Mouse (Mus musculus) liver, embryonic 14.5 days (tissue): ENCODE data around the gene 1600002K03Rik. TPM values are rescaled to one million over a fixed set of nuclear protein-coding genes. Genes with fewer than 3 reads are reported as not detected.
"Not testable (repeated sequence)": the region's sequence is repeated elsewhere in the genome, so short reads cannot be mapped to it uniquely, and the experiment has no call there.

Experiments
- ATAC-seq: fragments of 200-750 bp; cut with Nextera tagmentation; 2 replicates; pipeline ENCODE4 v1.8.0; 2017; ENCODE audit warnings: moderate number of reproducible peaks, mild to moderate bottlenecking, moderate library complexity; ENCODE audit not compliant: insufficient read depth
- DNase-seq, 3 experiments: peaks; one replicate each; pipeline ENCODE4 v3.0.0-alpha.2; 2012 to 2013; ENCODE audit warnings: low read depth in 3 of 3, low spot score in 3 of 3
- H3K27ac ChIP-seq: fragments of 300-500 bp; sonication (generic); 2 replicates; pipeline ENCODE4 v1.5.1; 2014; ENCODE audit warnings: moderate library complexity, mild to moderate bottlenecking, control low read depth, inconsistent platforms
- H3K27me3 ChIP-seq: fragments of 300-500 bp; sonication (generic); 2 replicates; pipeline ENCODE4 v1.6.1; 2014; ENCODE audit warnings: mild to moderate bottlenecking, low read length, moderate library complexity; ENCODE audit not compliant: control insufficient read depth, insufficient read depth
- H3K36me3 ChIP-seq: fragments of 300-500 bp; sonication (generic); replicated peaks from 2 replicates; pipeline ENCODE4 v1.6.1; 2014; ENCODE audit warnings: low read depth; ENCODE audit not compliant: control insufficient read depth, insufficient read depth
- H3K4me1 ChIP-seq, 2 experiments: fragments of 200-500 bp in 1 of 2; fragments of 300-500 bp in 1 of 2; sonication (generic) in 1 of 2; replicated peaks; 2 replicates each; pipeline ENCODE4 v1.6.1; 2012 to 2014; ENCODE audit warnings: antibody characterized with exemption in 1 of 2, inconsistent platforms in 1 of 2, low read length in 1 of 2; ENCODE audit not compliant: control insufficient read depth in 2 of 2, insufficient read depth in 2 of 2
- H3K4me2 ChIP-seq: fragments of 300-500 bp; sonication (generic); 2 replicates; pipeline ENCODE4 v1.6.1; 2014; ENCODE audit warnings: low read depth, mild to moderate bottlenecking, control low read depth, moderate library complexity
- H3K4me3 ChIP-seq, 2 experiments: fragments of 200-500 bp in 1 of 2; fragments of 300-500 bp in 1 of 2; sonication (generic) in 1 of 2; 2 replicates each; pipeline ENCODE4 v1.5.1; 2012 to 2014; ENCODE audit warnings: low read depth in 2 of 2, low read length in 2 of 2, mild to moderate bottlenecking in 2 of 2, control low read depth in 1 of 2, inconsistent platforms in 1 of 2, moderate library complexity in 1 of 2; ENCODE audit not compliant: insufficient read depth in 1 of 2
- H3K9ac ChIP-seq: fragments of 300-500 bp; sonication (generic); replicated peaks from 2 replicates; pipeline ENCODE4 v1.6.1; 2014; ENCODE audit warnings: mild to moderate bottlenecking, control low read depth, moderate library complexity
- H3K9me3 ChIP-seq: fragments of 300-500 bp; sonication (generic); 2 replicates; pipeline ENCODE4 v1.6.1; 2016; ENCODE audit warnings: low read length, mixed read lengths; ENCODE audit not compliant: control insufficient read depth
- CTCF ChIP-seq: IDR thresholded peaks from 2 replicates; pipeline ENCODE4 v1.5.1; 2016; ENCODE audit warnings: antibody characterized with exemption, low read depth, control low read depth
- EP300 ChIP-seq: IDR thresholded peaks from 2 replicates; pipeline ENCODE4 v1.6.1; 2016; ENCODE audit warnings: antibody characterized with exemption, low read depth
- WGBS: fragments of 180-500 bp; shearing (Covaris S2); extraction: QIAGEN DNeasy Blood & Tissue Kit; methylation state at CpG from one replicate; pipeline ENCODE4 v1.1.7; 2014; ENCODE audit not compliant: insufficient replicate concordance; 5-methylcytosine and 5-hydroxymethylcytosine counted together
- polyA plus RNA-seq, 2 experiments: library from polyadenylated mRNA; depleted of rRNA in 1 of 2; stranded (reverse) in 1 of 2; unstranded in 1 of 2; fragments of >200 nt; fragmentation: Nextera tagmentation in 1 of 2; extraction: Ambion mirVana in 1 of 2; gene quantifications; 2 replicates each; pipeline versions ENCODE4 v1.2.1 to v1.2.3; 2012 to 2014

The 1600002K03Rik gene
- polyA plus RNA-seq, 2 experiments, result 6.9 to 13.2 TPM

DNA sequence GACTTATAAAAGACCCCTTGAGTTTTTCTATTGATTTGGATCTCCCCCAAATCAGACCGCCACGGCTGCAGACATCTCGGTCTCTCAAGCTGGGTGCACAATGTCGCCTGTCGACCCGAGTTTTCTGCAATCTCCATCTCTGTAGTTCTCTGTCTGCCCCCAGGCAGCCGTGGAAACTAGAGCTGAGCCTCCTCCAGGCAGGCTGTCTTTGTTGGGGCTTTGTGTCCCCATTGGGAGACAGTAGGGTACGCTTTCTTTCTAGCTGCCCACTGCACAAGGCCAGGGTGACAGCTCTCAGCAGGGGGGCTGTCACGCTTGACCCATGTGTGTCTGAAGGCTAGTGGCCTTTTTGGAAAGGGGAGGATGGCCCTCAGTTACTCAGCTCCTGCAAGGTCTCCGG is 34.9 kb downstream of the 1600002K03Rik start:
- Histone ChIP-seq H3K4me1 (no peaks in the 10 kb centered on the region), H3K36me3 (no peaks in the 10 kb centered on the region), H3K9me3 (no peaks in the 10 kb centered on the region), H3K27me3 (no peaks in the 10 kb centered on the region), H3K27ac (no peak overlapping the region), H3K4me2 (no peak overlapping the region), H3K4me3 (no peak overlapping the region), H3K9ac (no peak overlapping the region)
- no peak for ATAC-seq
- no peak for TF ChIP-seq EP300
- DNase-seq, result no peak
- WGBS, result 63% methylated on average over 10 of the region's 10 CpGs

DNA sequence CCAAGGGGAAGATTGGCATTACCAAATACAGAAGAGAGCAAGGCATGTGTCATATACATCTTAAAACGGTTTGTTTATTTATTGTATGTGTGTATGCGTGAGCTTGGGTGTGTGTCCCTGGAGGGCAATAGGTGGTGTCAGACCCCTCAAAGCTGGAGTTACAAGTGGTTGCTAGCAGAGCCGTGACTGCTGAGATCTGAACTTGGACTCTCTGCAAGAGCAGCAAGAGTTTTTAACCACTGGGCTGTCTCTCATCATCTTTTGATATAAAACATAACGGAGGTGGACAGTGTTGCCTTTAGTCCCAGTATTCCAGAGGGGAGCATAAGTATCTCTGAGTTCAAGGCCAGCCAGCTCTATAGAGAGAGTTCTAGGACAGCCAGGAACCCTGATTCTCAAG is 35.5 kb downstream of the 1600002K03Rik start:
- H3K36me3 ChIP-seq, result no peaks in the 10 kb centered on the region
- no peak overlapping the region for H3K9ac ChIP-seq
- no peaks in the 10 kb centered on the region for H3K4me1 ChIP-seq
- no peak overlapping the region for H3K4me2 ChIP-seq
- DNase-seq, result no peak
- no peaks in the 10 kb centered on the region for H3K27me3 ChIP-seq
- no peaks in the 10 kb centered on the region for H3K9me3 ChIP-seq
- H3K4me3 ChIP-seq, result no peak overlapping the region
- H3K27ac ChIP-seq, result no peak overlapping the region
- ATAC-seq, result no peak
- 76% methylated on average over 4 of the region's 4 CpGs for WGBS
- no peak for TF ChIP-seq EP300
- TF ChIP-seq CTCF, result no peak

DNA sequence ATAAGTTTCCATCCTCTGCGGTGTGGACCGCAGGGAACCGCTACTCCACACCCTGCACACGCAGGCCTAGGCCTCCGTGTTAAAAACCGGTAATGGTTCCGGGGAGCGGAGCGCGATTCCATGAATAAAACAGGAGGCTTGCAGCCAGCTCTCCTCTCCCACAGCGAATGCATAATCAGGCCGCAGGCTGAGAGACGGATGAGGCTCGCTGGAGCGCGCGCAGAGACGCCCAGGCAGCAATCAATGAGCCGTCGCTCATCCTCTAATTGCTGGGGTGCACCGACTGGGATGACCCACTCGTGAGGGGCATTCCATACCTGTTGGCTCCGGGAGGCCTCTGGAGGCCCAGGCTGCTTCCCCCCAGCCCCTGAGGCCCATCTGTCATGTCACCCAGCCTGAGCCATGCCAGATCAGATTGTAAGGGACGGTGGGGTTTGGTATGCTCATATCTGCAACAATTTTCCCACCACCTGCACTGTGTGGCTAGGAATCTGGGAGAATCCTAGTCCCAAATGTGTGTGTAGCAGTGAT is 36.2 kb downstream of the 1600002K03Rik start:
- 40% methylated on average over 24 of the region's 24 CpGs for WGBS
- no peak overlapping the region for H3K9ac ChIP-seq
- TF ChIP-seq EP300, result no peak
- no peak for TF ChIP-seq CTCF
- ATAC-seq (no peak), DNase-seq (no peak)
- H3K4me1 ChIP-seq, result no peaks in the 10 kb centered on the region
- no peak overlapping the region for H3K4me2 ChIP-seq
- H3K27ac ChIP-seq, result no peak overlapping the region
- H3K4me3 ChIP-seq, result no peak overlapping the region
- no peaks in the 10 kb centered on the region for H3K27me3 ChIP-seq
- H3K9me3 ChIP-seq, result no peaks in the 10 kb centered on the region
- H3K36me3 ChIP-seq, result no peaks in the 10 kb centered on the region

- H3K9ac ChIP-seq, H3K36me3 ChIP-seq, H3K27ac ChIP-seq, H3K4me3 ChIP-seq, H3K9me3 ChIP-seq, ATAC-seq, H3K27me3 ChIP-seq, DNase-seq, H3K4me2 ChIP-seq, H3K4me1 ChIP-seq: not testable (repeated sequence)
- WGBS, result 56% methylated on average over 7 of the region's 7 CpGs
Measured at GRCm38 (mm10) chr10:80211547-80212103, 38.9 kb downstream of the 1600002K03Rik start.

DNA sequence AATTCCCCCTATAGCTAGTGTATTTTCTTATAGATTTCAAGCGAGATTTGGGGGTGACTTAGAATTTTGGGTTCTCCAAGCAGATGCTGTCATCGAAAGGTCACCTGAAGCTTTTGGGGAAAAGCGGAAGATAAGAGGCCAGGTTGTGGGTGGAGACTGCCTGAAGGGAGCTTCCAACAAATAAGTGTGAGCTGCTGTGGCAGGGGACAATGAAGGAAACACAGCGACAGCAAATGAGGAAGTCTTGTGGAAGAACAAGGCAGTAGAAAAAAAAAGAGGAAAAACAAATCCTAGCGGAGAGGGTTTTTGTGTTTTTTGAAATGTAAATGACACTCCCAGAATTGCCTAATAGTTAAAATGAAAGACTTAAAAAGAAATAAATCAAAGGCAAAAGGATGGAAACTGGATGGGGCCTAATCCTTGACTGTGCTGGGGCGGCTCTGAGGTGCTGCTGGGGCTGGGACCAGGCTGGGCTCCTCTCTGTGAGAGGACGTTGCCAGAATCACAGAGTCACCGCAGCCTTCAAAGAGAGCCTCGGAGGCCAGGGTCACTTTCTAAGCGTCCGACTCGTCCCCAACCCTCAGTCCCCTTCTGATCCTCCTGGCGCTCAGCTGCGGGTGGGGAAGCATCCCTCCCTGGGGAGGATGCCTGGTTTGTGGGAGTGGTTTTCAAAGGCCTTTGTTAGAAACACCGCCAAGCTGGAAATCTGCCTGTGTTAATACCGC is 42.5 kb downstream of the 1600002K03Rik start:
- 18% methylated on average over 16 of the region's 16 CpGs for WGBS
- H3K36me3 ChIP-seq, result no peaks in the 10 kb centered on the region
- no peak overlapping the region for H3K4me2 ChIP-seq
- no peaks in the 10 kb centered on the region; the same call in 1 of the 2 replicates for H3K27me3 ChIP-seq
- no peaks in the 10 kb centered on the region for H3K9me3 ChIP-seq
- H3K4me1 ChIP-seq, result no peaks in the 10 kb centered on the region
- H3K27ac ChIP-seq, result no peak overlapping the region
- DNase-seq (no peak), ATAC-seq (no peak)
- no peak overlapping the region for H3K4me3 ChIP-seq
- TF ChIP-seq EP300 (no peak), CTCF (no peak)
- H3K9ac ChIP-seq, result no peak overlapping the region
